Comparison of ENCODE assay signal across 8 mouse cellular contexts in genomic region chr10:21188564-21189274, GRCm38 (mm10). TPM values are rescaled to one million over a fixed set of nuclear protein-coding genes. Genes with fewer than 3 reads are reported as not detected.
DNase-seq lines count a peak whose midpoint lies in the region; ATAC-seq and TF ChIP-seq lines count a peak whose summit lies in the region.

No protein-coding gene starts in this region.

- peak overlapping the region; percentile 41 for H3K9ac ChIP-seq in forebrain, embryonic 14.5 days (ENCODE audit: low read length)
- no peak overlapping the region; the same call in 1 of the 2 replicates for H3K9ac ChIP-seq in hindbrain, embryonic 15.5 days

- intact Hi-C loops in gastrocnemius, adult 2 months (cut with DNase I), result loop anchor here (1.0 kb wide), 1 partner anchor 196 kb away; no protein-coding TSS in a partner anchor

- no peak overlapping the region for H3K27ac ChIP-seq in gastrocnemius, adult 2 months
- no peak overlapping the region for H3K27ac ChIP-seq in forebrain, embryonic 14.5 days (ENCODE audit: low read depth, low read length)
- no peak overlapping the region for H3K27ac ChIP-seq in hindbrain, embryonic 15.5 days (replicated peaks)

- DNase-seq in gastrocnemius, adult 2 months, result peak; percentile 53
- DNase-seq in gastrocnemius, adult 8-10 months (ENCODE audit: low spot score in 2 of 2), result no peak
- DNase-seq in cerebellum, adult 11-12 months, result peak; percentile 22
- DNase-seq in forebrain, embryonic 14.5 days (ENCODE audit: low spot score), result peak; percentile 86
- peak; percentile 34 to 76 for DNase-seq in layer of hippocampus, postnatal 14 days (ENCODE audit: low spot score in 2 of 2)
- DNase-seq in lung, postnatal 14 days, result peak; percentile 62
- peak; percentile 63 for DNase-seq in right cerebral cortex, adult 18-20 months

- peak overlapping the region; percentile 50 for H3K4me2 ChIP-seq in forebrain, embryonic 14.5 days (ENCODE audit: low read length)
- peak overlapping the region; percentile 50 for H3K4me2 ChIP-seq in hindbrain, embryonic 15.5 days

- 27% methylated on average over 11 of the region's 11 CpGs for WGBS in forebrain, embryonic 14.5 days
- WGBS in hindbrain, embryonic 15.5 days, result 27% methylated on average over 11 of the region's 11 CpGs

- H3K4me3 ChIP-seq in gastrocnemius, adult 2 months, result peak overlapping the region; percentile 68
- H3K4me3 ChIP-seq in forebrain, embryonic 14.5 days (ENCODE audit: low read depth, low read length), result peak overlapping the region; percentile 21
- H3K4me3 ChIP-seq in hindbrain, embryonic 15.5 days, result peak overlapping the region; percentile 23

- H3K9me3 ChIP-seq in forebrain, embryonic 14.5 days (replicated peaks; ENCODE audit: control insufficient read depth, low read length), result no peaks in the 10 kb centered on the region
- H3K9me3 ChIP-seq in hindbrain, embryonic 15.5 days, result no peaks in the 10 kb centered on the region

- ATAC-seq in forebrain, embryonic 14.5 days, result peak; percentile 73
- peak; percentile 81 for ATAC-seq in hindbrain, embryonic 15.5 days (ENCODE audit: low FRiP score, low read depth)

- H3K27me3 ChIP-seq in forebrain, embryonic 14.5 days (replicated peaks; ENCODE audit: control insufficient read depth, insufficient read depth, low read length), result peaks cover 7% of the 10 kb centered on the region; the same call in 1 of the 2 replicates
- no peaks in the 10 kb centered on the region for H3K27me3 ChIP-seq in hindbrain, embryonic 15.5 days

- H3K4me1 ChIP-seq in forebrain, embryonic 14.5 days (ENCODE audit: control insufficient read depth, insufficient read depth, low read length), result no peaks in the 10 kb centered on the region; the same call in 1 of the 2 replicates
- no peaks in the 10 kb centered on the region for H3K4me1 ChIP-seq in hindbrain, embryonic 15.5 days (replicated peaks)

- peak; percentile 79 for TF ChIP-seq CTCF in gastrocnemius, adult 2 months (IDR thresholded peaks at IDR 0.05)

- no peaks in the 10 kb centered on the region for H3K36me3 ChIP-seq in forebrain, embryonic 14.5 days (ENCODE audit: control insufficient read depth, insufficient read depth, low read length)
- no peaks in the 10 kb centered on the region for H3K36me3 ChIP-seq in hindbrain, embryonic 15.5 days

RNA-seq across cellular contexts. Expression of gene Myb, which starts 27.9 kb away (rescaled TPM):
- total RNA-seq in gastrocnemius, adult 2 months (2021), result not detected
- under 1 TPM in 1 of 4 experiments, not detected in 3; 0.19 TPM for total RNA-seq in gastrocnemius, adult 8-10 months (2022)
- 2.6 and 3.2 TPM in 2 replicates for polyA plus RNA-seq in forebrain, embryonic 14.5 days (2014; fragmentation: Nextera tagmentation; extraction: Ambion mirVana)
- polyA plus RNA-seq in hindbrain, embryonic 15.5 days (2015; fragmentation: Nextera tagmentation; extraction: Ambion mirVana), result 2.9 and 3.5 TPM in 2 replicates
- total RNA-seq in layer of hippocampus, postnatal 14 days (2021), result 1 to 10 TPM; 1.2 to 1.3 TPM

Comparison
In these comparisons a context has a peak if more than half of its experiments do, and no peak if none do; other contexts are left out.
1. DNase-seq: peak in gastrocnemius, adult 2 months (single experiment), cerebellum, adult 11-12 months (single experiment), forebrain, embryonic 14.5 days (single experiment), layer of hippocampus, postnatal 14 days (2 of 2), lung, postnatal 14 days (single experiment) and right cerebral cortex, adult 18-20 months (single experiment); none in gastrocnemius, adult 8-10 months (0 of 2).
2. Peak in every context shown above with its lines, with median percentiles within 50 percentile points of each other: H3K4me3 ChIP-seq.